Mouse (Mus musculus): ENCODE data around the gene Il22ra2. TPM values are rescaled to one million over a fixed set of nuclear protein-coding genes. Genes with fewer than 3 reads are reported as not detected.
"Not testable (repeated sequence)": the region's sequence is repeated elsewhere in the genome, so short reads cannot be mapped to it uniquely, and the experiment has no call there.

Il22ra2 gene
- total RNA-seq, 2 experiments from 2014 or later: not detected

- DNase-seq (ENCODE audit: low spot score in 2 of 2): peak in 1 of 2 experiments; percentile 19
Measured at GRCm38 (mm10) chr10:19600093-19600420, 21.7 kb upstream of the Il22ra2 start.

- not testable (repeated sequence) for DNase-seq (ENCODE audit: low spot score in 2 of 2)
Measured at GRCm38 (mm10) chr10:19601502-19601901, 20.3 kb upstream of the Il22ra2 start.

- no peak for DNase-seq (ENCODE audit: low spot score in 2 of 2)
Measured at GRCm38 (mm10) chr10:19603231-19603630, 18.6 kb upstream of the Il22ra2 start.

- DNase-seq (ENCODE audit: low spot score in 2 of 2): no peak
Measured at GRCm38 (mm10) chr10:19609125-19609524, 12.7 kb upstream of the Il22ra2 start.

- DNase-seq (ENCODE audit: low spot score in 2 of 2): no peak
Measured at GRCm38 (mm10) chr10:19611616-19612015, 10.2 kb upstream of the Il22ra2 start.

GRCm38 (mm10) chr10:19613111-19613753, 8.6 kb upstream of the Il22ra2 start:
- DNase-seq (ENCODE audit: low spot score in 2 of 2): no peak

- DNase-seq (ENCODE audit: low spot score in 2 of 2): no peak
Measured at GRCm38 (mm10) chr10:19619736-19620135, 2.1 kb upstream of the Il22ra2 start.

- DNase-seq (ENCODE audit: low spot score in 2 of 2): no peak
Measured at GRCm38 (mm10) chr10:19624617-19625016, 2.8 kb downstream of the Il22ra2 start.

GRCm38 (mm10) chr10:19627342-19627741, 5.5 kb downstream of the Il22ra2 start:
- no peak for DNase-seq (ENCODE audit: low spot score in 2 of 2)

GRCm38 (mm10) chr10:19627748-19628147, 6.0 kb downstream of the Il22ra2 start:
- DNase-seq (ENCODE audit: low spot score in 2 of 2): no peak

- no peak for DNase-seq (ENCODE audit: low spot score in 2 of 2)
Measured at GRCm38 (mm10) chr10:19631616-19632195, 9.9 kb downstream of the Il22ra2 start.

- DNase-seq (ENCODE audit: low spot score in 2 of 2): no peak
Measured at GRCm38 (mm10) chr10:19638851-19639250, 17.1 kb downstream of the Il22ra2 start.

GRCm38 (mm10) chr10:19639630-19640029, 17.8 kb downstream of the Il22ra2 start:
- no peak for DNase-seq (ENCODE audit: low spot score in 2 of 2)

- no peak for DNase-seq (ENCODE audit: low spot score in 2 of 2)
Measured at GRCm38 (mm10) chr10:19645119-19645518, 23.3 kb downstream of the Il22ra2 start.

GRCm38 (mm10) chr10:19657426-19657825, 35.6 kb downstream of the Il22ra2 start:
- no peak for DNase-seq (ENCODE audit: low spot score in 2 of 2)

GRCm38 (mm10) chr10:19659953-19660352, 38.2 kb downstream of the Il22ra2 start:
- no peak for DNase-seq (ENCODE audit: low spot score in 2 of 2)

- no peak for DNase-seq (ENCODE audit: low spot score in 2 of 2)
Measured at GRCm38 (mm10) chr10:19668973-19669372, 47.2 kb downstream of the Il22ra2 start.

- DNase-seq (ENCODE audit: low spot score in 2 of 2): no peak
Measured at GRCm38 (mm10) chr10:19672015-19672414, 50.2 kb downstream of the Il22ra2 start.

- no peak for DNase-seq (ENCODE audit: low spot score in 2 of 2)
Measured at GRCm38 (mm10) chr10:19673146-19673545, 51.3 kb downstream of the Il22ra2 start.
